Mouse (Mus musculus): ENCODE measurements around the gene Spag5. TPM values are rescaled to one million over a fixed set of nuclear protein-coding genes. Genes with fewer than 3 reads are reported as not detected.

The Spag5 gene
- polyA plus RNA-seq, 1 experiment from 2014 or later = 1.4 TPM

- no peak overlapping the region for H3K27ac ChIP-seq (ENCODE audit: low read length)
- H3K36me3 ChIP-seq (ENCODE audit: insufficient read depth, low read length) = no peaks in the 10 kb centered on the region
- H3K4me1 ChIP-seq (ENCODE audit: insufficient read depth, low read depth, low read length) = no peaks in the 10 kb centered on the region
- H3K9me3 ChIP-seq (ENCODE audit: low read length) = no peaks in the 10 kb centered on the region
- H3K27me3 ChIP-seq (replicated peaks; ENCODE audit: insufficient read depth, low read length) = no peaks in the 10 kb centered on the region
- H3K4me2 ChIP-seq (replicated peaks; ENCODE audit: low read depth, low read length) = no peak overlapping the region
- ATAC-seq = no peak
- H3K9ac ChIP-seq (replicated peaks; ENCODE audit: low read depth) = no peak overlapping the region
- no peak for TF ChIP-seq CTCF (IDR thresholded peaks at IDR 0.05)
- no peak for TF ChIP-seq EP300 (IDR thresholded peaks at IDR 0.05)
- no peak for DNase-seq (ENCODE audit: low spot score)
- WGBS = 93% methylated on average over 2 of the region's 2 CpGs
- no peak overlapping the region for H3K4me3 ChIP-seq (ENCODE audit: low read depth, low read length)
Observed at GRCm38 (mm10) chr11:78313662-78314061, 12.3 kb downstream of the Spag5 start.

- ATAC-seq (no peak), DNase-seq (ENCODE audit: low spot score) (no peak)
- Histone ChIP-seq H3K27ac (ENCODE audit: low read length) (no peak overlapping the region), H3K4me2 (replicated peaks; ENCODE audit: low read depth, low read length) (no peak overlapping the region), H3K4me1 (ENCODE audit: insufficient read depth, low read depth, low read length) (no peaks in the 10 kb centered on the region), H3K9me3 (ENCODE audit: low read length) (no peaks in the 10 kb centered on the region), H3K9ac (replicated peaks; ENCODE audit: low read depth) (no peak overlapping the region), H3K4me3 (ENCODE audit: low read depth, low read length) (no peak overlapping the region), H3K36me3 (ENCODE audit: insufficient read depth, low read length) (no peaks in the 10 kb centered on the region), H3K27me3 (replicated peaks; ENCODE audit: insufficient read depth, low read length) (no peaks in the 10 kb centered on the region)
- WGBS = 96% methylated on average over 2 of the region's 2 CpGs
- no peak for TF ChIP-seq EP300 (IDR thresholded peaks at IDR 0.05)
- no peak for TF ChIP-seq CTCF (IDR thresholded peaks at IDR 0.05)
Observed at GRCm38 (mm10) chr11:78318411-78318810, 17.1 kb downstream of the Spag5 start.

- Histone ChIP-seq H3K4me2 (replicated peaks; ENCODE audit: low read depth, low read length) (peak overlapping the region; percentile 48), H3K9ac (replicated peaks; ENCODE audit: low read depth) (no peak overlapping the region), H3K27me3 (replicated peaks; ENCODE audit: insufficient read depth, low read length) (no peaks in the 10 kb centered on the region), H3K9me3 (ENCODE audit: low read length) (no peaks in the 10 kb centered on the region), H3K4me1 (ENCODE audit: insufficient read depth, low read depth, low read length) (no peaks in the 10 kb centered on the region), H3K4me3 (ENCODE audit: low read depth, low read length) (no peak overlapping the region), H3K36me3 (ENCODE audit: insufficient read depth, low read length) (no peaks in the 10 kb centered on the region), H3K27ac (ENCODE audit: low read length) (peak overlapping the region; percentile 1)
- ATAC-seq (peak; percentile 12), DNase-seq (ENCODE audit: low spot score) (no peak)
- 21% methylated on average over 2 of the region's 2 CpGs for WGBS
- no peak for TF ChIP-seq EP300 (IDR thresholded peaks at IDR 0.05)
- TF ChIP-seq CTCF (IDR thresholded peaks at IDR 0.05) = no peak
Observed at GRCm38 (mm10) chr11:78322076-78322831, 20.9 kb downstream of the Spag5 start.

- Histone ChIP-seq H3K9ac (replicated peaks; ENCODE audit: low read depth) (0 out of 2 replicates have a peak within 1 kb of the TSS, but pooled peaks have one; percentile 5), H3K4me3 (ENCODE audit: low read depth, low read length) (peak within 1 kb of the TSS; percentile 18; the same call in 1 of the 2 replicates), H3K27me3 (replicated peaks; ENCODE audit: insufficient read depth, low read length) (no peaks in the 10 kb centered on the region), H3K4me2 (replicated peaks; ENCODE audit: low read depth, low read length) (peak within 1 kb of the TSS; percentile 48), H3K9me3 (ENCODE audit: low read length) (no peaks in the 10 kb centered on the region), H3K4me1 (ENCODE audit: insufficient read depth, low read depth, low read length) (no peaks in the 10 kb centered on the region), H3K27ac (ENCODE audit: low read length) (peak within 1 kb of the TSS; percentile 61), H3K36me3 (ENCODE audit: insufficient read depth, low read length) (no peaks in the 10 kb centered on the region)
- ATAC-seq (peak; percentile 99), DNase-seq (ENCODE audit: low spot score) (peak; percentile 96)
- 11% methylated on average over 15 of the region's 15 CpGs for WGBS
- no peak for TF ChIP-seq EP300 (IDR thresholded peaks at IDR 0.05)
- no peak for TF ChIP-seq CTCF (IDR thresholded peaks at IDR 0.05)
Observed at GRCm38 (mm10) chr11:78322860-78323259, 21.5 kb downstream of the Spag5 start, which contains the start of gene Aldoc. Gene Aldoc, plus strand, starts transcription at chr11:78322968.

- Histone ChIP-seq H3K36me3 (ENCODE audit: insufficient read depth, low read length) (no peaks in the 10 kb centered on the region), H3K4me1 (ENCODE audit: insufficient read depth, low read depth, low read length) (peaks cover 4% of the 10 kb centered on the region; the same call in 1 of the 2 replicates), H3K9me3 (ENCODE audit: low read length) (no peaks in the 10 kb centered on the region), H3K27ac (ENCODE audit: low read length) (no peak overlapping the region), H3K27me3 (replicated peaks; ENCODE audit: insufficient read depth, low read length) (no peaks in the 10 kb centered on the region), H3K9ac (replicated peaks; ENCODE audit: low read depth) (no peak overlapping the region), H3K4me3 (ENCODE audit: low read depth, low read length) (no peak overlapping the region), H3K4me2 (replicated peaks; ENCODE audit: low read depth, low read length) (no peak overlapping the region)
- DNase-seq (ENCODE audit: low spot score) (no peak), ATAC-seq (no peak)
- WGBS = 84% methylated on average over 15 of the region's 15 CpGs
- TF ChIP-seq CTCF (IDR thresholded peaks at IDR 0.05) (no peak), EP300 (IDR thresholded peaks at IDR 0.05) (no peak)
Observed at GRCm38 (mm10) chr11:78324000-78324785, 22.9 kb downstream of the Spag5 start.

- WGBS = 98% methylated on average over 12 of the region's 12 CpGs
- TF ChIP-seq CTCF (IDR thresholded peaks at IDR 0.05) (no peak), EP300 (IDR thresholded peaks at IDR 0.05) (no peak)
- ATAC-seq (no peak), DNase-seq (ENCODE audit: low spot score) (no peak)
- peaks cover 6% of the 10 kb centered on the region; the same call in 1 of the 2 replicates for H3K4me1 ChIP-seq (ENCODE audit: insufficient read depth, low read depth, low read length)
- no peak overlapping the region for H3K4me3 ChIP-seq (ENCODE audit: low read depth, low read length)
- H3K4me2 ChIP-seq (replicated peaks; ENCODE audit: low read depth, low read length) = no peak overlapping the region
- H3K36me3 ChIP-seq (ENCODE audit: insufficient read depth, low read length) = no peaks in the 10 kb centered on the region
- no peaks in the 10 kb centered on the region for H3K9me3 ChIP-seq (ENCODE audit: low read length)
- H3K27ac ChIP-seq (ENCODE audit: low read length) = no peak overlapping the region
- H3K9ac ChIP-seq (replicated peaks; ENCODE audit: low read depth) = no peak overlapping the region
- H3K27me3 ChIP-seq (replicated peaks; ENCODE audit: insufficient read depth, low read length) = no peaks in the 10 kb centered on the region
Observed at GRCm38 (mm10) chr11:78324965-78325364, 23.6 kb downstream of the Spag5 start.

Measured in lung, postnatal 0 days (tissue).